Mouse (Mus musculus) adrenal gland, adult 18-20 months (tissue): ENCODE measurements at regions not wholly inside any gene's neighbourhood (a gene's known extent, or its start where the extent isn't known, plus 50 kb on each side); places are given as distances from the start of the nearest gene placed in this dataset.

ENCODE experiments used
- DNase-seq, 2 experiments: peaks; one replicate each; pipeline ENCODE4 v3.0.0; 2021 to 2022; ENCODE audit warnings: low spot score in 2 of 2

DNA sequence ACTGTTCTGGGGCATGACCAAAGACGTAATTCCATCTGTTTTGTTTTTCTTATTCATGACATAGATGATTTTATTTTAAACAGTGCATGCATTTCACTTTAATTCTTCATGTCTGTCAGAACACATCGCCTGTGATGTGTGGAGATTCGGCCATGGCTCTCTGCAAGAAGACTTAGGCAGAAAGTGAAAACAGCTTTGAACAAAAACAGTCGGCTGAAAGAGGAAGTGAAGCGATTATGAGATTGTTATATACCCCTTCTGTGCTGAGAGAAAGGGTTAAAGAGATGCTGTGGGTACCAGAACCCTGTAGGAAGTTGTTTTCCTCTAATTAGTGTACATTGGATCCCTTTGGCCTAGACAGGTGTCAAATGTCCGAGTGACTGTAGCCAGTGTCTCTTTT lies 287.1 kb downstream of the Epha4 start:
- no peak for DNase-seq

DNA sequence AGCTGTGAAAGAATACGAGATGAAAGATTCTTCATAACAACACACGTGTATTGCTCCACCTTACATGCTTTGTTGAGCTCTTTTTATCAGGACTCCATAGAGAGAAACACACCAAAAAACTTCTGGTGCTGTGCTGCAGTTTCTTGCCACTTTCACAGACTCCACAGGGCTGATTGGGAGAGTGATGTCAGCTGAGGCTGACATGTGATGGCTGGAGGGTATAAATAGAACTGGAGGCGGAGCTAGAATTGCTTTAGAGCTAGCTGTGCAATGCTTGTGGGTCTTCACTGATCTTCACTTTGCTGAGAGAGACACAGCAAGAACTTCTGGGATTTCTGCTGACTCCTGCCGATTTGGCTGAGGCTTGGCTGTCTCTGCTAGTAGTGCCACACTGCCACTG lies 285.3 kb downstream of the Epha4 start:
- DNase-seq: no peak

DNA sequence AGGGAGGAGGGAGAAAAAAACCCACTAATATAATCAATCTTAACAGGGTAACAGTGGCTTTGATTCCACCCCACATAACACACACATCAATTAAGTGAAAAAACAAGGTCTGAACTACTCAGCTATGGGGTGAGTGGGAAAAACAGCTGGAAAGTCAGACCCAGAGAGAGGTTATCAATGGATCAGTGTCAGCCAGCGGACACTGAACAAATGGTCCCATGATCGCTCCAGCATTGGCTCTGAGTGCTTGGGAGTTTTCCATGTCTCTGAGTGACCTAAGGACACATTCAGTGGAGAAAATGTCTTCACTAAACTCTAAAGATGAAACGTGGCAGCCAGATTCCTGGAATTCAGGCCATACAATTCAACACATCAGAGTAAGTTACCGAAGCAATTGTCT lies 281.9 kb downstream of the Epha4 start:
- DNase-seq: no peak

DNA sequence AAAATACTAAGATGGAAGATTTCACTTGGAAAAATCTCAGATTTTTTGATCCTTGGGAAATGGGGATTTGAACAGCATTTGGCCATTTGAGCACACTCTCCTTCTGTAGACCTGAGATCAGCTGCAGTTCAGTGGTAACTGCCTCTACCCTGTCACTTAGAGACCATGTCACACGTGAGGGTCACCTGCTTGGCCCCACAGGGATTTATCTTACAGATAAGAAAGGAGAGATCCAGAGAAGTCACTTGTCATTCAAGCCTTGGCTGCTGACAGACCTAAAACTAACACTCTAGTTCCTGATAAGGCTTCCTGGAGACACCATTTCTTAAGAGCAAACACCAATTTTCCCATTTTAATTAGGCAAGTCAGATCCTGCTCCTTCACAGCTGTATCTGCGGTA lies 270.2 kb downstream of the Epha4 start:
- no peak for DNase-seq

DNA sequence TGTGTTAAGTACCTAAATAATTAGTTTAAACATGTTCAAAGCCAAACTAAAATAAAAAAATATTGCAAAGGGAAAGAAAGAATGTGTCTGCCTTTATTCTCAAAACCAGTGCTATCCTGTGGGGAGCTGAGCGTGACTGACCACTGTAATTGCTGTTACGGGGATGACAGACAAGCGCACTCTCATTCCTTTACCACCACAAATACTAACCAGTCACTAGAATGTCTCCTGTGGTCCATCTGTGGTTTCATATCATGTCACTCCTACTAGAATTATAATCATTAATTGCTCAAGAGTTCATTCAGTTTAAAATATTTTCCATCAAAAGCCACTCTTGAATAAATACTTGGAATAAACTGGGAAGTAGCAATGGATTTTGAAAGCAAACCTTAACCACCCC lies 268.8 kb downstream of the Epha4 start:
- no peak for DNase-seq

DNA sequence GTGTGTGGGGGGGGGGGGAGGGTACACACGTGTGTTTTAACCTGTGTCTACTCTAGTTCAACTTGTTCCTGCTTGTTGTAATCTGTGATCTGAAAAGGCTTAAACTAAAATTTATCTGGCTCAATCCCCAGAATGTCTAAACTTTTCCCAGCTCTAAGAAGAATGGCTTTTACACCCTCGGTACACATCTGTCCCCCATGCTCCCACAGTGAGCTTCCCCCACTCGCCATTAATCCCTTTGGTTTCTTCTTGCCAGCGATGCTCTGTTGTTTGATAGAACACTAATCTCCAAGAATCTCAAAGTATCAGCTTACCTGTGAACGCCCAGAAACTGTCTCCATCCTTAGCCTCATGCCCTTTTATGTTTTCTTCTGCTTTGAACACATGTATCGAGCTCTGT lies 260.6 kb downstream of the Epha4 start:
- no peak for DNase-seq

DNA sequence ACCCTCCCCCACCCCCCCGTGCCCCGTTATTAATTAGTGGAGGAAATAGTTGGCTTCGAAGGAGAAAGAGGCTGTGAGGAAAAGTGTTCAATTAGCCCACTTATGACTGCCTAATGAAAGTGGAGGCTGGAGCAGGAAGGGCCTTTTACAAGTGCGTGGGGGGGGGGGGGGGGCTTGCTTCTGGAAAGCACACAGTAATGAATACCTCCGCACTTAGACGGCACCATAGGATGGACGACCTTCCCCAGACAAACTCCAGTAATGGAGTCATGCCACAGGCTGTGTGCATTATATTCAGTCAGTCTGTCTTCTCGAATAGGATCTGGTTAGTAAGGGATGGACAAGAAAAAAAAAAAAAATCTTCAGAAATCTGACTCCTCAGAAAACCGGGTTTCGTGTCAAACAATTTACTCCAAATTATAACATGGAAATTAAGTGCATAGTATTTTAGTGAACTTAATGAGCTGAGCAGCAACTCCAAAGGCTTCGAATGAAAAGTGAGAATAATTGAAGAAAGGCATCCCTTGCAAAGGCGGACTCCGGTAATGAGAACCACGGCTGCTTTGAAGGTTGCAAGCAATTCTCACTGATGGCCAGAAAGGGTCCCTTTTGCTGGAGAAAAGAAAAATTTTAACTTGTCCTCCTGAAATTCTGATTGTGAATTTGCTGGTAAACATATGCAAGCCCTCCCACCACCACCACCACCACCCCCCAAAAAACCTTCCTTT lies 258.6 kb downstream of the Epha4 start:
- DNase-seq: no peak

DNA sequence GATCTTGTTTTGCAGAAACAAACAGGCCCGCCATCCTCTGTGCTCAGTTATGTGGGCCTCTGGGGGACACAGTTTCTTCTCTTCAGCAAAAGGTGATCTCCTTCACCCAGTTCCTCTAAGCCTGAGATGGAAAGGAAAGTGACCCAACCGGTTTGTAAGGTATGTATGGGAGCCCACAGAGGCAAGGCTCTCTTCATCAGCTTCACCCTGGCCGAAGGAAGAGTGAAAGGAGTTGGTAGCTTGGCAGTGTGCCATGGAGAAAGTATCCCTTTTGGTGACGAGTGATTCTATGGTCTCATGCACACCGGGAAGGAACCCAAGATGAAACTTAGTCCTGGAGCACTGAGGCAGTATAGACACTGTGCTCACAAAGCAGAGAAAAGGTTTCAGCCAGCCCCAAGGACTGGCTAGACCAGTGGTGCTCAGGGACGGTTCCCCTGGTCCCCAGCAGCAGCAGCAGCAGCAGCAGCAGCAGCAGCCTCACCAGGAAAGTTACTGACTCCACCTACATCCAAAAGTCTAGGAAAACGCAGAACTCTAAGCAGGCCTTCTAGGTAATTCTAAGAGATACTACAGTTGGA lies 256.1 kb downstream of the Epha4 start:
- DNase-seq: no peak

DNA sequence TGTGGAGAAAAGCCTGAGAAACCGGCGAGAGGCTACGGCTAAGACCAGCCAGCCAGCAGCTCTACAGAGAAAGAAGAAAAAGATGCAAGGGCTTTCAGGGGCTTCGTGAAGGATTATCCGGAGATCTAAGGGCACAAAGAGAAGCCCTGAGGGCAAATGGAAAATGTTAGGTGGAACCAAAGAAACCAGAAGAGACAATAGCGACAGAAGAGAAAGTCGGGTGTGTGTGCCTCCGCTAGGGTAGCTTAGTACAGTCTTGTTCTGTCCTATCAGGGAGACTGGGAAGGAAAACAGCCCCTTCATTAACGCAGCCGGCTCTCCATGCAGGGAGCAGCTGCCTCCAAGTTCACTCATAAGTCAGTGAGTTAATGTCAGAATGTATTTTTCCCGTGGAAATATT lies 255.1 kb downstream of the Epha4 start:
- no peak for DNase-seq

DNA sequence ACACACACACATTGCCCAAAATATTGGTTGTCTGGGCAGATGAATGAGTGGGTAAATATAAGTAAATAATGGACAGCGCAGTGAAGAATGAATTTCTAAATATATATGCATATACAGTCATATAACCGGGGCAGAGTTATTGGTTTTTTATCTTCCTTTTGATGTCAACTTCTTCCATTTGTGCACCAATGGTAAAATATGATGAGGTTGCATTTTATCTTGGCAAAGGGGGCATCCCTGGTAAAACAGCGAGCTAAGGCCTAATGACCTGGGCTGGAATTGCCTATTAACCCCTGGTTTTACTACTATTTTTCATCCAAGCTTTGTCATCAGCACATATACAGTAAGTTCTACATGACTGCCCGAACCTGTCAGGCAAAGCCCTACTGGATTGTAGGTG lies 253.2 kb downstream of the Epha4 start:
- DNase-seq: no peak

DNA sequence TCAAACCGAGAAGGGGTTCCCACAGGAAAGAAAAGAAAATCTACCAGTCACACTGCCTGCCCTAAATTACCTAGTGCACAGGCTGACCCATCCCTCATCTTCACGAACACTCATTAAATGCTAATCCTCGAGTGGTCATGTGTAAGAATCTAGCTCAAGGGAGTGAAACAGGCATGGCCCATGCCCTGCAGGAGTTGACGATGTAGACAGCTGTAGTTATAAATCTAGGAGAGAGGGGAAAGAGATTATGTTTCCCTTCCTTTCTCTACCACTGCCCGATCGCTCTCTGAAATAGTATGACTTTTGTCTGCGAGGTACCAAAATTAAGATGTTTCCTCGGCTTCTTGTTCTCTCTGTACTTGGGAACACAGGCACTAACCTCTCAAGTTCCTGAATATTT lies 249.2 kb downstream of the Epha4 start:
- no peak for DNase-seq

DNA sequence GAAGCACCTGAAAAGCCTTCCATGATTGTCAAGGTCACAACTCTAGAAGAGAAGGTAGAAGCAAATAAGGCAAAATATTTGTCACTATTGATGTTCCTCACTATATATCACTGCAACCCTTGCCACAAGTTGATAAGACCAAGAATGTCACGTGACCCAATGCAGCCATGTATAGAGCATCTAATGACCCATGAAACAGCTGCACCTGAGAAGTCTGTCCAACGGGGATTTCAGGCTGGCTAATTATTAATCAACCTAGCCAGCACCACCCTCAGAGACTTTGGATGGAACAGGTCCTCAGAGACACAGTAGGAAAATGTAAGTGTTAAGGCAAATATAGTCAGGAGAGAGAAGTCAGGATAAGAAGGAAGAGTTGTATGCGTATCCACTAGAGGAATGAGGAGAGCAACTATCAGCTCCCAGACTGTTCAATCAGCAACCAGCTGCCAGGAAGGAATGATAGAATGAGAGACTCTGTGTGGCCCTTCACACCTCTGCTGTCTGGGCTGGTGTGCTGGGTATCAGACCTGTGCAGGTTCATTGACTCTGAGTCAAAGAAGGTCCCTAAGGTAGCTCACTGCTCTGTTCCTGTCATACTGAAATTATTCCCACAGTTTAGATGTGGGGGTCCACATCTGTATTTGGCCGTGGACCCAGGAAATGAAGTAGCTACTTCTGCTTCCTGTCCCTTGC lies 247.4 kb downstream of the Epha4 start:
- DNase-seq: no peak

DNA sequence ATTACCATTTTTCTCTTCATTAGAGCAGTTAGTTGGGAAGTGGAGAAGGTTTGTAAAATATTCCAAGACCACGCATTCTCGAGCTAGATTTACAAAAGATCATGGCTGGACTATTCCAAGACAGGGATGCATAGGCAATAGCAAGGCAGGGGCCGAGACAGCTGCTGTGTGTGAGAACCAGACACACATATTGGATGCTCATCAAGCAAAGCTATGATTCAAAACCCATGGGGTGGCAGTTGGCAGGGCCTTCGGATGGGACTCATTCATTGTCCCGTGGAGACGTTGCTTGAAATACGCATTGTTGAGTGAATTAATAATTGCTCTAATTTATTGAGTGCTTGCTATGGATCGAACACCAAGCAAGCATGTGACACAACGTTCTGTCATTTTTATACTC lies 239.6 kb downstream of the Epha4 start:
- no peak for DNase-seq

DNA sequence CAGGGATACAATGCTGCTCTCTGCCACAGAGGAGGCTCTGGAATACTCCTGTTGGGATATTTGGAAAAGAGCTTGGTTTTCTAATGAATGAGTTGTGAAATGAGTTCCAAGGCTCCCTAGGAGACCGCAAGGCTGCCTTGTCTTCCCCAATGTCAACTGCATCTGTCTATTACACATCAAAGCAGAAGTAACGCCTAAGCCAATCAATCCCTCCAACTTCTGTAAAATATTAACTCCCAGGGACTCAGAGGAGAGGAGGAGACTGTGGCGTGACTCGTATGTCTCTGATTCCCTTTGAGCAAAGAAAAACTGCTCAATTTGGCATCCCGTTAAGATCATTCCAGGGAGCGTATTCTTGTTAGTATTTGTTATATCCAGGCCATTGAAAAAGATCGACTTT lies 235.3 kb downstream of the Epha4 start:
- DNase-seq: no peak

DNA sequence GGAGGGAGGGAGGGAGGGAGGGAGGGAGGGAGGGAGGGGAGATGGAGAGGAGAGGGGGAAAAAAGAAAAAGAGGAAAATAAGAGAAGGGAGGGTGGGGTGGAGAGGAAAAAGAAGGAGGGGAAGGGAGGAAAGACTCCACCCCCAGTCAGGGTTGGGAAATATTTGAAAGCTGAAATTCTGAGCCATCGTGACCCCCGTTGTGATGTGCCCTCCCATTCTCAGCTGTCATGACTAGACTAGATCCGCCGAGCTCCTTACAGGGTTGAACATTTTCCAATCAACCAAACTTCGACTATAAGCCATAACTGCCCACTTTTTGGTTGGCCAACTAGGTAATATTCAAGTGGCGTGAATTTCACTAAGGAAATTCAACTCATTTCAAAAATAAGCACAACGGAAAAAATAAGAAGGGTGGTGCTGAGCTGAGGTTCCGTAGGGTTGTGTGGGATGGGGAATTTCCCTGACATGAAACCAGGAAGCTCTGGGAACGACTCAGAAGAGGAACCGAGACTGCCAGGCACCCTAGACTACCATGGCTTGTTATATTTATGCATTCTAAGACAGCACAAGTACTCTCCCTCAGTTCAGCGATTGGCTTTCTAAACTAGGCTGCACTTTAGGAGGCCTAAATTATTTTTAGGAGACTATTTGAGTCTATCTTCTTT lies 234.4 kb downstream of the Epha4 start:
- DNase-seq: no peak

DNA sequence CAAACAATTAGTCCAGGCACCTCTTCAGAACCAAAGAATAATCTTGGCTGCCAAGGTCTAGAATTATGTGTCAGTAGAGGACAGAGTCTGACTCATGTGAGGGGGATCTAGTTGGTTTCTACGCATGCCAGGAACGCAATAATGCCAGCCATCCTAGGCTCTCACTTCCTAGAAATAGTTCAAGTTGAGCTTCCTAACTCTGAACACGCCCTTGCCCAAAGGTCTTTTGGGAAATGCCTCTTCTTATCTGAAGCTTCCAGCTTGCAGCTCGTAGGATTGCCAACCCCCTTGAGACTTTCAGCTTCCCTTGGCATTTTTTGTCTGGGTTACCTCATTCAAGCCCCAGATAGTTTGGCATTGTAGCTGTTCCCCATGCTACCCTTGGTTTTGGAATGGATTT lies 233.1 kb downstream of the Epha4 start:
- no peak for DNase-seq

DNA sequence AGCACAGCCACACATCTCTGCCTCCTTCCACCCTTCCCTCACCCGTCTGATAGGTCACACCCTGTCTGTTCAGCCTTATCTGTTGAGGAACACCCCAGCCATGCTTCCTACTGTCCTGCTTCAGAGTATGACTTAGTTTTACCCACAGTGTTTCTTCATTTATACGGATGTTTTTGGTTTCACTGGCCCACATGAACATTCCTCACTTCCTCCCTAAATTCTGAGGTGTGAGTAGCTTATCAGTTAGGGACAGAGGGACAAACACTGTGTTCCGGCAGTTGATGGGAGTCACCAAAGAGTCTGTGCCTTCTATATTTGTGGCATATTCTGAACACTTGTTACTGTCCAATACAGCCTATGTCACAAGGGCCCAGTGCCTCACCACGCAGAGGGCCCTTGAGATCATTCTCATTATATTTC lies 216.2 kb downstream of the Epha4 start:
- no peak for DNase-seq

DNA sequence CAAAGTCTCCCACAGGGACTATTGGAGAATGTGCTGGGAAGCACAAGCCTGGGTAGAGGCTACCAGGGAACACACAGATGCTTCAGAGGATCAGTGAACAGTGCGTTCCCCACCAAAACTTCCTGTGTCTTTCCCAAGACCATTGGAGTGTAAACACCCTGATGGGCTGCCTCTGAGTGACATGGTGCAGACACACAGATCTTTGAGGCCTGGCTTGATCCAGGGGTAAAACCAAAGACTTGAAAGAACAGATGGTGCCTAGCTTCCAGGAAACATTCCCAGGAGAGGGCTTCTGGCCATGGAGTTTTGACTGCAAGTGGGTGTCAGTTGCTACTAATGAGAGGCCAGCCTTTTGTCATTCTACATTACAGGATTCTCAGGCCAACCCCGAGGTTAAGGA lies 214.1 kb downstream of the Epha4 start:
- no peak for DNase-seq

DNA sequence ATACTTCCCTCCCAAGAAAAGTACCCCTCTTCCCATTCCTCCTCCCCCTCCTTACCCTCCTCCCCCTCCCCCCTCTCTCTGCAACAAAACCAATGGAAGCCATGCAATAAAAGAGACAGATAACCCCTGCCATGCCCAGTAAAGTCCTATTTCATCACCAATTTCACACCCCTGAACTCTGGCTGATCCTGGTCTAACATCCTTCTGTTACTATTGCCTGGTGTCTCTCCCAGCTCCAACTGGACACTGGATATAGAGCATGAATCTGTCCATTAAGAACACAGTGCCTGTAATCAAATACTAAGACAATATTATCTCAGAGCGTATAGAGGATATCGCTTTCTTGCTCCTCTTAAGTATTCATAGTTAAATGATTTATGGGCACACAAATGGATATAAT lies 210.1 kb downstream of the Epha4 start:
- DNase-seq: no peak

DNA sequence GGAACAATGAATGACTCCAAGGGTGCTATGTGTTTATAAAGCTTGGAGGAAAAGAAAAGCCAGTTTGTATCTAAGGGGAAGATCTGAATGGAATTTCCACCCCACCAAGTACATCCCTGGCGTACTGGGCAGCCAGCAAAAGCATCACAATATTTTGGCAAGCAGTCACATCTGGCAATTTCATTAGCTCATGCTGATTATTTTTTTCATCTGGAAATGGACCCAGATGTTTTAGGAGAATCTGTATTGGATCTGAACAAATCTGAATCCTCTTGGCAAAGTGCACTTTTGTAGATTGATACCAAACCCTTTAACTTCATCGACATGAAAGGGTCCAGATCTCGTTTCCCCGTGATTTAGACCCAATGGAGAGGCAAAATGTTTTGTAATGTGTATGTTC lies 207.1 kb downstream of the Epha4 start:
- no peak for DNase-seq

DNA sequence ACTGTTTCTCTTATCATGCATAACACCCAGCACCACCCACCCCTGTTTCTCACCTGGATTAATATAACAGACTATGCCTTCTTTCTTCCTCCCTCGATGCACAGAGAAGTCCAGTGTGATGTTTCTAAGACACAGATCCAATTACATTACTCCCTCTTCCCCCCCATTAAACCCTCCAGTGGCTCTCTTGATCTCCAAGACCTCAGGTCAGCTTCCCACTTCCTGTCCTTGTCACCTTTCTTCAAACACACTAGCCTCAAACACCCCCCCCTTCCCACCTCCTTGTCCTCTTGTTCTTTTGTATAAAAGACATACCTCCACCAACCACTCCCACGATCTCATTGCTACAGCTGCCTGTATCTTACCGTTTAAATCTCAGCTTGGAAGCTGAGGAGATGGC lies 201.8 kb downstream of the Epha4 start:
- DNase-seq: no peak

DNA sequence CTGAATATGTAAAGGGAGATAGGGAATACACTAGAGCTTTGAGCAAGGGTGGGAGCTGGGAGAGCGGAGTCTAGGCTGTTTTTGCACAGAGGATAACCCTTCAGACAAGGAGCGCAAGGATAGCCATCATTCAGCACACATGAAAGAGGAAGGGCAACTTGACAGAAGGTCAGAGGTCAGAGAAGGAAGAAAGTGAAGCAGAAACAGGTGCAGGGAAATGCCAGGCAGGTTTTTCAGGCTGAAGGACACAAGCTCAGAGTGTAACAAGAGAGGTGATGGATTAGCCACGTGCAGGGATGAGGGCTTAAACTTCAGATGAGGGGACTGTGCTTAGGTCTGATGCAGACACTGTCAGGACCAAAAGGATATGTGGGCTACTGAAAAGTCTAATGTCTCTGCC lies 199.5 kb downstream of the Epha4 start:
- DNase-seq: no peak
